Mouse (Mus musculus): Measurements from ENCODE around the gene Olfr1555-ps1. TPM values are rescaled to one million over a fixed set of nuclear protein-coding genes. Genes with fewer than 3 reads are reported as not detected.
A peak's percentile ranks its signal among the peaks of the same experiment; 100 is the strongest.
"Not testable (repeated sequence)": the region's sequence is repeated elsewhere in the genome, so short reads cannot be mapped to it uniquely, and the experiment has no call there.

The Olfr1555-ps1 gene
- not detected for total RNA-seq (2021)

GRCm38 (mm10) chr19:12170062-12170599, at the start of gene Olfr1555-ps1:
TSS of gene Olfr1555-ps1 (minus strand) at chr19:12170112.
- DNase-seq; intact Hi-C loops (cut with DNase I): not testable (repeated sequence)

DNA sequence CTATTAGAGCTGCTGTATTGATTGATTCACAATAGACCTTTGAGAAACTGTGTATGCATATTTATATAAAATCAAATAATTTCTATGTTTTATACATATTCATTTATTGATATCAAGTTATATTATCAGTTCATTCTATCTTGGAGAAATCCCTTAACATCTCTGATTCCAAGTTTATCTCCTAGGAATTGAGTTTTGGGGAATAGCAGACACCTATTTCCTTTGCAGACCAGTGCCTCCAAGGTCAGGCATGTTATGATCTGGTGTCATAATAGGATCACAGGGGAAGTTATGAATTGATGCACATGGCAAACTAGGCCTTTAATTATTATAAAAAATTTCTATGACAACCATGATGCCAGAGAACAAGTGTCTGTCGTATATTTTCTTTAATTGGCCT, 30.4 kb upstream of the Olfr1555-ps1 start, which contains the start of gene Olfr1431:
TSS of gene Olfr1431 (plus strand) at position 301 of the 400 bp plus-strand sequence.
- intact Hi-C loops (cut with DNase I): no loop called here
- no peak for DNase-seq

GRCm38 (mm10) chr19:12199076-12199475, 29.2 kb upstream of the Olfr1555-ps1 start:
- DNase-seq; intact Hi-C loops (cut with DNase I): not testable (repeated sequence)

DNA sequence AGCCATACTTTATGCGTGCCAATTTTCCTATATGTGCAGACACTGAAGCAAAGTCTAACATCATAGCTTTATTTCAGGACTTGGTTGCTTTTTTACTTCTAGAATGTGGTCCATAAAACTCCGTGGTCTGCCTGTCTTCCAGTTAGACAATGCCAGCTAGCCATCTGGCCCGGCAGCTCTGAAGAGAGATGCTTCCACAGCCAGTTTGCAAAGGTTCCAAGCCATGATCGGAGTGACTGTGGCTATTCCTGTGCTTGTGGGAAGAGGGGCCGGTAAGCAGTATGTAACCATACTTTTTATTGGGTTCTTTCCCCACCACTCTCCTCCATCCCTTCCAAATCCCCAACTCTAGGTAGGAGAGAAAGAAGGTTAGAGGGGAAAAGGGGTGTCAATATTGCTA, 5.5 kb upstream of the Olfr1555-ps1 start:
- intact Hi-C loops (cut with DNase I); DNase-seq: not testable (repeated sequence)

- intact Hi-C loops (cut with DNase I): no loop called here
- no peak for DNase-seq
These were observed 24.5 kb downstream of the Olfr1555-ps1 start for GRCm38 (mm10) chr19:12145452-12145851.

- DNase-seq: no peak
- intact Hi-C loops (cut with DNase I): no loop called here
These were observed 26.6 kb downstream of the Olfr1555-ps1 start for GRCm38 (mm10) chr19:12143356-12143755.

DNA sequence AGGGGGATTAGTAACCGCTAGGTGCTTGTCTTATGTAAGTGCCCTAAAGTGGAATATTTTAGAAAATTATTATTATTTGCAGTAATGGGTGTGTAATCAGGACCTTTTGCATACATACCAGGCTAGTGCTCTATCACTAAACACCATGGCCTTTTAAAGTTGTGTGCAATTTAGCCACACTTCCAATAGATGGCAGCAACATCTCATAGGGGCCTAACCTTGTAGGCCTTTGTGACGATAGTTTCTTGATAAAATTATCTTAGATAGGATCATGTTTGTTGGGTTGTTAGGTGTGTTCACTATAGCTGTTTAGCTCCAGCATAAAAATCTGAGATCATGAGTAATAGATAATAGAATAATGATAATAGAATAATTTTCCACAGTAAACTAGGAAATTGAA, 35.6 kb downstream of the Olfr1555-ps1 start:
- peak; percentile 3 for DNase-seq
- intact Hi-C loops (cut with DNase I): no loop called here

DNA sequence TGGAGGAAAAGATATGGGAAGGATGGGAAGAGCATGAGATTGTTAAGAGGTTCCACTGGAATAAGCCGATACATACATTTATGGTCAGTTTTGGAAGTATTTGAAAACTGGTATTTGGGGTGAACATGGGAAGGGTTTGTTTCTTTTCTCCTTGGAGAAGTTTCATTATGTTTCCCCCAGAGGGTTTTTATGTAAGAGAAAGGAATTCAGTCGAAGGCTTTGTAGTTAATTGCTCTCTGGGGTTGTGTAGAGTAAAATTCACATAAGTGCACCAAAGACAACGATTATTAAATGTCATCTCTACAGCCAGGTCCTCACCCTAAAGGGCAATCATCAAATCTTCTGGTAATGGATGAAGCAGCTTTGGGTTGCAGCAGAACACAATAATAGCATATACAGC, 46.8 kb downstream of the Olfr1555-ps1 start, which contains the start of gene Olfr76:
TSS of gene Olfr76 (minus strand) at position 101 of the 400 bp plus-strand sequence.
- no peak for DNase-seq
- intact Hi-C loops (cut with DNase I): no loop called here

- intact Hi-C loops (cut with DNase I): no loop called here
These were observed 53.4 kb downstream of the Olfr1555-ps1 start for GRCm38 (mm10) chr19:12116464-12116863.

DNA sequence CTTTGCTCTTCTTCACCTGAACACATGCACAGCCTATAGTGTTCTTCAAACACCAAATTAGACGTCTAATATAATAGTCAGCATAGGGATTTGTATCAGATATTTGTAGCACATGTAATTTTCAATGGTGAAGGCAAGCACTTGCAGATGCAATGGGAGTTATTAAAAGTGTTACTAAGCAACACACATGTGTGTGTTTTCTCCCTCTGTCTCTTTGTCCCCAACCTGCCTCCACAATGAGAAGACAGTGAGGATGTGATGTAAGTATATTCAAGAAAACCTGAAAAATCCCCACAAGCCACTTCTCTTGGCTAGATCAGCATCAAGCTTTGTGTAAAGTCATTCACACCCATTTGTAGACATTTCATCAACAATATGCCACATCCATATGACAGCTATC, 54.1 kb downstream of the Olfr1555-ps1 start, which contains the start of gene Olfr1428:
TSS of gene Olfr1428 (minus strand) at position 101 of the 400 bp plus-strand sequence.
- intact Hi-C loops (cut with DNase I): no loop called here

More at GRCm38 (mm10) chr19:12116464-12116863, 53.4 kb downstream of the Olfr1555-ps1 start:
- no peak for DNase-seq

More for the DNA sequence above, 54.1 kb downstream of the Olfr1555-ps1 start, which contains the start of gene Olfr1428:
- DNase-seq: no peak

Other genes with a start within 250 kb of the Olfr1555-ps1 start
- 10 to 100 TPM; 52.5 to 54.4 TPM for gene Osbp, start 204.2 kb downstream of the Olfr1555-ps1 start, total RNA-seq (2021)
- not detected for gene Olfr1423, start 128.8 kb downstream of the Olfr1555-ps1 start, total RNA-seq (2021)
- not detected for gene Olfr1424, start 107.4 kb downstream of the Olfr1555-ps1 start, total RNA-seq (2021)
- not detected for gene Olfr1425, start 92.4 kb downstream of the Olfr1555-ps1 start, total RNA-seq (2021)
- not detected for gene Olfr1426, start 78.1 kb downstream of the Olfr1555-ps1 start, total RNA-seq (2021)
- not detected for gene Olfr1427, start 66.8 kb downstream of the Olfr1555-ps1 start, total RNA-seq (2021)
- gene Olfr1428, start 54.2 kb downstream of the Olfr1555-ps1 start, total RNA-seq (2021): not detected
- not detected for gene Olfr76, start 46.9 kb downstream of the Olfr1555-ps1 start, total RNA-seq (2021)
- not detected for gene Olfr1431, start 30.5 kb upstream of the Olfr1555-ps1 start, total RNA-seq (2021)
- gene Olfr1432, start 62.5 kb upstream of the Olfr1555-ps1 start, total RNA-seq (2021): not detected
- not detected for gene Olfr262, start 71.5 kb upstream of the Olfr1555-ps1 start, total RNA-seq (2021)
- under 1 TPM in 1 of 2 experiments, not detected in 1; 0.18 TPM for gene Olfr235, start 90.9 kb upstream of the Olfr1555-ps1 start, total RNA-seq (2021)
- not detected for gene Olfr1434, start 109.7 kb upstream of the Olfr1555-ps1 start, total RNA-seq (2021)
- gene Olfr1436, start 129.0 kb upstream of the Olfr1555-ps1 start, total RNA-seq (2021): not detected
- gene Olfr1437, start 155.0 kb upstream of the Olfr1555-ps1 start, total RNA-seq (2021): not detected
- gene Olfr1438-ps1, start 165.8 kb upstream of the Olfr1555-ps1 start, total RNA-seq (2021): not detected
- gene Olfr1440, start 217.2 kb upstream of the Olfr1555-ps1 start, total RNA-seq (2021): not detected
- not detected for gene Olfr1441, start 247.3 kb upstream of the Olfr1555-ps1 start, total RNA-seq (2021)

Measured in left cerebral cortex, postnatal 4 days (tissue).